Mouse (Mus musculus) induced T-regulatory cell, adult 2 months (primary cell): ENCODE measurements at regions not wholly inside any gene's neighbourhood (a gene's known extent, or its start where the extent isn't known, plus 50 kb on each side); places are given as distances from the start of the nearest gene placed in this dataset.
"Not testable (repeated sequence)": the region's sequence is repeated elsewhere in the genome, so short reads cannot be mapped to it uniquely, and the experiment has no call there.

Source experiments
- DNase-seq: peaks from one replicate; pipeline ENCODE4 v3.0.0-alpha.2; 2012; ENCODE audit warnings: low read depth

DNA sequence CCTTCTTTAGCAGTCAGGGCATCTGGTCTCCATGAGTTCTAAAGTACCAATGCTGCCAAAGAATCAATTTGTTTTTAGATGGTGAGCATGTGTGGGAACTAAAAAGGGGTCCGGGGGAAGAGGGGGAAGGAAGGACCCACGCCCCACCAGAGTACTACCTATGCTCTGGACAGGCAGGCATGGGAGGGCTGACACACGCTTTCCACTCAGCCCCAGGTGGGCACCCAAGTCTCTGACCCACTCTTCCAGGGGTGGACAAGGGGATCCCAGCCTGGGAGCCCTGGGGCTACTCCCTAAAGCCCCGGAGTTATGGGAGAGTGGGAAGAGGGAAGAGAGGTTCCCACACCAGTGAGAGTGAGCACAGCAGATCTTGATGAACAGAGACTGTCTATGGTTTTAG lies 1446.9 kb downstream of the Zfp704 start:
- DNase-seq, result no peak

DNA sequence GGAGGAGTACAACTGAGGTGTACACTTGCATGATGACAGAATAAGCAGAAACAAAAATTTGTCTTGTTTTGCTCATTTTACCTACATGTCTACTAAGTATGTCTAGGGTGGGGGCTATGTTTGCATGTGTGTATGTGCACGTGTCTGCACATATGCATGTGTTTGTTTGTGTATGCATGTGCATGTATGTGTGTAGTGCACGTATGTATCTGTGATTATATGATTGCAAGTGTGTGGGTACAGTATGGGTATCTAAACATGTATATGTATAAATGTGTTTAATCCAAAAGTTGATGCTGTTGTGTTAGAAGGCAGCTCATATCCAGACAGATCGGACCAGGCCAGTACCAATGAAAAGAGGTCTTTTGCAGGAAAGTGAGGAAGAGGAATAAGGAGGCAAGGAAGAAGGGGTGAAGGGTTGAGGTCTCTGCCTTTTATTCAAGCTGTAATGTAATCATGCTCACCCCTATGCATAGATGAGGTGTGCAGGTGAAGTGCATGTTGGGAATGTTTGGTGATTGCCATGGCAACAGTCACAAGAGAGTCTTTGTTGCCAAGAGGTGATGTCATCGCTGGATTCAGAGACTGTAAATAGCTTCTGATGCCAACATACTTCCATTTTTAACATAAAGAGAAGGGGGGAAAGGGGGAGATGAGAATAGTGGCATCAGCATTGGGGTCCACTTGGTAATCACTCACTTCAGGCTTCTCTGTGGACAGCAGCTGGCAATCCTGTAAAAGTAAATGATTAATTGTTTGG lies 1447.7 kb downstream of the Zfp704 start:
- no peak for DNase-seq

DNA sequence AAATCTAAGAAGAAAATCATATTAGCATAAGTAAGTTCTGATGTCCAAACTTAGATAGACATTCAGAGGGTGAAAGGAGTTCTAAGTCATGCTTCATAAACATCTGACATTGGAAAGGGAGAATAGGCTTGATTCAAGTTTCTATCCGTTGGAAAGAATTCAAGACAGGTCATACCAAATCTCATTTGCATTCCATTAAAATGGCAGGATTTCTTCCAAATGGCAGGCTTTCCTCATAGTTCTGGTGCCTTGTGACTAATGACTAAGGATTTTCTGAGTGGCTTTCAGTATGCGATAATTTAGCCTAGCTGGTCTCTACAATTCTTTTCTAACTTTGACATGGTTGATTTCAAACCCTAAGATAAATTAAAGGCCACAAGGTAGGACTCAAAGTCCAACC lies 1466.9 kb downstream of the Zfp704 start:
- no peak for DNase-seq

DNA sequence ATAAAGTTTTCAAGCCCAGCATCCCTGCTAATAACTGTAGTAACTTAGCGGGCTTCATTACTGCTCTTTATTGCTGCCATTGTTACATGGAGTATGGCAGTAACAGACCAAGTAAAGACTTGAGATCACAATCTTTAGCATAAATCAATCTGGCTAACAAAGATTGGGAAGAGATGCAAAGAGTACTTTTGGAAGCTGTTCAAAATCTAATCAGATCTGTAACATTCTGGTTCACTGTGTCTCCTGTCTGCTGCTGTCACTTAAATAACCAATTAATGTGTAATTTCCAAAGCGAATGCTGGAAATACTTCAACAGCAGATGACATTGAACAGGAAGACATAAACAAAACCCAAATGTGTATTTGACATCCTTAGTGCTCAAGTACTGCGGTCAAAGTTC lies 1467.7 kb downstream of the Zfp704 start:
- DNase-seq, result no peak

DNA sequence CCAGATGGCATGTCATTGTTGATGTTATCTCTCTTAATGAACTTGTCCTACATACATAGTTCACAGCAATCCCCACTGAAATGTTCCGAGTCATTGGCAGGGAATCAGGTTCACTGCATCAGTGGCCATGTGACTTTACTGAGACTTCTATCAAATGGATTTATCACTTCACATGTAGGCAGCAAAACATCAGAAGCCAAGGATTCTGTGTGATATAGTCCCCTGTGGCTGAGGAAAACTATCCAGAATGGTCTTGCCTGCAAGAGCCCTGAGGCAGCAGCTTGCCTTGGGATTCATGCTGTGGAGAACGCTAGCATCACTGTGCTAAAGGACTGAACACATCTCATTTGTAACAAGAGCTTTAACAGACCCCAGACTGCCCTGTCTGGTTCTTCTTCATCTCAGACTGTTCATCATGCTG lies 1468.2 kb downstream of the Zfp704 start:
- no peak for DNase-seq

DNA sequence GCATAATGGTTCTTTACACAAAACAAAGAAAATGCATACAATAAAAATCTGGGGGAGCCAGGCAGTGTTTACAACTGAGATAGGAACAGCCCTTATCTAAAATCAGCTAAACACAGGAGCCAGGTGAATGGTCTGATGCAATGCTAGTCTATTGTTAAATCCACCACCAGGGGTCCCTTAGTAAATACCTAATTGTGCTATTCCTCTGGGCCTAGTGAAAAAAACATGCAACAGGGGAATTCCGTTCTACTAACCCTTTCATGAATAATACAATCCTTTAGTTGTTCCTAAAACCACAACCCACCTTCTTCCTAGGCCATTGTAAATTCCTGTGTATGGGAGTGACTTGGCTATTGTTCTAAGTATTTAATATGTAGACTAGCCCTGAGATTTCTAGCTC lies 1486.2 kb downstream of the Zfp704 start:
- not testable (repeated sequence) for DNase-seq

DNA sequence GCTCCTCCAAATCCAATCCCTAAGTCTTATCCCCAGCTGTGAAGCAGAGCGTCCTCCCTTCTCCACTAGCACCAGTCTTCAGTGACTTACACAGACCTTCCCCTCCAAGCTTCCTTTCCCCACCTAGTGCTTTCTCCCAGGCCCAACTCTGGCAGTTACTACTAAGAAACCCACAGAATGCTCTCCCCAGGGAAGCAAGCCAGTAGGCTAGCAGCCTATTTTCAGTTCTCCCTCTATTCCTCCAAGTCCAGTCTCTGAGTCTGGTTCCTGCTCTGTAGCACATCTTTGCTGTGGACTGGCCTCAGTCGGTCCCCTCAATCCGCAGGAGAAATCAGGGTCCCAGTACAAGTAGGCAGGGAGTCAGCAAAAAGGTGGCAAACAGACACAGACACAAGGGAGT lies 1486.7 kb downstream of the Zfp704 start:
- DNase-seq, result no peak

DNA sequence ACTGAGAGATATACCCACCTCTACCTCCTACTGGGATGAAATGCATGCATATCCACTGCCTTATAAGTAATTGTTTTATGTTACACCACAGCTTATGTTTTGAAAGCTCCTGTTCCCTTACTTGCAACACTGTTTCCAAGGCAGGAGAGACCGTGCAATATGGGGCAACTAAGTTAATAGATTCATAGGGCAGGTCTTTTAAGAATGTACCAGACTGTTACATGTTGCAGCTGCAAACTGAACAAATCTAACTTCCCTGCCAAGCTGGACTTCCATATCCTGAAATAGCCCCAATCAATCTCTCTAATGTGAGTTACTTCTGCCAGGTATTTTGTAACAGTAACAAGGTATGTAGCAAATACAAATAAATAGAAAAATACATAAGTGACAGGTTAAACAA lies 1478.0 kb upstream of the 1700008P02Rik start:
- no peak for DNase-seq

DNA sequence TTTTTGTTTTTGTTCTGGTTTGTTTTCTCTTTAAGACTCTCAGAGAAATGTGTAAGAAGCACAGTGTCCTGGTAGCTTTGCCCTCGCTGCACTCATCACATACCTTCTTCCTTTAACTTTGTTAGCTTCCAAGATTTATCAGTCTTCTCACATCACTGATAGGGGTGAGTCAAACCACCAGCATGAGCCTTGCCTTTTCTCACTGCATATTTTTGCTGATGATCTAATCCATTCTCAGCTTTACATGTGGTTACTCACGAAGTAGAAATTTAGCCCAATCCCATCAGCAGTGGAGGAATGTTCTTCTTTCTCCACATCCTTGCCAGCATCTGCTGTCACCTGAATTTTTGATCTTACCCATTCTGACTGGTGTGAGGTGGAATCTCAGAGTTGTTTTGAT lies 1464.5 kb upstream of the 1700008P02Rik start:
- DNase-seq, result no peak

DNA sequence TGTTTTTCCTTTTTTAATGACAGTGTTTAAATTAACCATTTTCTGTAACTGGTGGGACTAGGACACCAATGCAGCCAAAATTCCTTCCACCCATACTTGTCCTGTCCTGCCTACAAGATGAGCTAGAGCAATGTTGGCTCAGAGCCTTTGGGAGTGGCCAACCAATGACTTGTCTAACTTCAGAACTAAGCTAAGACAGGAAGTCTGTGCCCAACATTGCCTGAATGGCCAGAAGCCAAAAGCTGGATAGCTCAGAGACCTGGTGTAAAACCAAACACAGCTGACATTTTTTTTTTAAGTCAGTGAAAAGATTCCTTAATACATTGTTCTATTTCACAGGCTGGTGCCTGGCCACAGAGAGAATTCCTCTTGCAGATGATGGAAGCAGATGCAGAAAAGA lies 1433.5 kb upstream of the 1700008P02Rik start:
- DNase-seq, result no peak

DNA sequence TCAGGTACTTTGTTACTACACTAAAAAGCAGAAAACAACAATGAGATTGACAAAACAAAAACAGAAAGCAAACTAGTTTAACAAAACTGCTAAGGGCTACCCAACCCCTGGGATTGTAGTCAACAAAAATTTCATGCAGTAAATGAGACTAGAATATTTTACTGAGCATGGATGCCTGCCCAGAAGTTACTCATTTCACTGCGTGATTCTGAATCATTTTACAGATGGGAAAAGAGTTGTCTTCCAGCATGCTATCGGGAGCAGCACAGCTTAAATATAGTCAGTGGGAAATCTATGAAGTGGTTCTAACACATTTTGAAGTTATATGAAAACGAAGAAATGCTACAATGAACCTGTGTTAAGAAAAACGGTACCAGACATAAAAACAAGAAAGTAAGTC lies 1430.9 kb upstream of the 1700008P02Rik start:
- DNase-seq, result no peak

DNA sequence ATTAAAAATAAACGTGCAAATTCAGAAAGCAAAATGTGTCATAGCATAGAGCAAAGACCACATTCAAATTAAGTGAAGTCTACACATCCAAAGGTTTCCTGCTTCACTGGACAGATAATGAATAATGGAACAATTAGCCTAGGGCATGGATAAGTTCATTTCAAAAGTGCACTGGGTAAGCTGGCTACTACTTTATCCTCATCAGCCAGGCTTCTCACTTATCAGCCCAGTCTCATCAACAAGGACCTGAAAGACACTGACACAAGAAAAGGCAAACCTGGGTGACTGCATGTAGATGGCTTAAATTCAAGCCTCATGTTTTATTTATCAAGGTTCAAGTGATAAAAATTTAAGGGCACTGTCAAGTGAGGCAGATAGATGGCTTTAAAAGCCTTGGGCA lies 1429.5 kb upstream of the 1700008P02Rik start:
- DNase-seq, result no peak

DNA sequence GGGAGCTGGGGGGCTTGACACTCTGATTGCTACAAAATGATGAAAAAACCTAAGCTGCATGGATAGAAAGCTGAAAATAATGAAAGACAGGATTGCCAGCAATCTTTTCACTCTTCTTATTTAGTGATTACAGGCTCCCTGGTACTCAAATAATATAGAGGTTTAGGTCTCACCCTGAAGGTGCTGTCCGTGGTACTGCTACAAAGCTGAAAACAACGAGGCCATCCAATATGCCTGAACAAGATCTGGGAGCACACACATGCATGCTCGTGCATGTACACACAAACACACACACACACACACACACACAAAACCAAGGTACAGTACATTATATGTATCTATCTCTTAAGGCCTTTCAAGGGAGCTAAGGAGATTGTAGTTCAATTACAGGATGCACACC lies 1426.1 kb upstream of the 1700008P02Rik start:
- no peak for DNase-seq

DNA sequence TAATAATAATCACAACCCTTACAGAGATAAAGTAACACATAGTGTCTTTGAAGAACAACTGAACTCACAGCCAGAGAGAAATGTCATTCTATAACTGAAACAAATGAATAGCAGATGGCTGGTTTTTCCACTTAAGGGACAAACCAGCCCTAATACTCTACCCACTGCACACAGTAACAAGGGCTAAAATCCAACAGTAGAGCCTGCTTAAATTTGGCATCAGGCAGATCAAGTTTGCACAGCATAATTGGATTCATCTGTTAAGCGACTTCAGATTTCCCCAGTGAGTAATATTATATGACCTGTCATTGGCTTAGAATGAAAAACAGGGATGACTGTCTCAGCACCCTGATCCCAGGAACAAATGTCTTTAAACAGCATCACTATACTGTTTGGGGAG lies 1416.5 kb upstream of the 1700008P02Rik start:
- DNase-seq, result no peak

DNA sequence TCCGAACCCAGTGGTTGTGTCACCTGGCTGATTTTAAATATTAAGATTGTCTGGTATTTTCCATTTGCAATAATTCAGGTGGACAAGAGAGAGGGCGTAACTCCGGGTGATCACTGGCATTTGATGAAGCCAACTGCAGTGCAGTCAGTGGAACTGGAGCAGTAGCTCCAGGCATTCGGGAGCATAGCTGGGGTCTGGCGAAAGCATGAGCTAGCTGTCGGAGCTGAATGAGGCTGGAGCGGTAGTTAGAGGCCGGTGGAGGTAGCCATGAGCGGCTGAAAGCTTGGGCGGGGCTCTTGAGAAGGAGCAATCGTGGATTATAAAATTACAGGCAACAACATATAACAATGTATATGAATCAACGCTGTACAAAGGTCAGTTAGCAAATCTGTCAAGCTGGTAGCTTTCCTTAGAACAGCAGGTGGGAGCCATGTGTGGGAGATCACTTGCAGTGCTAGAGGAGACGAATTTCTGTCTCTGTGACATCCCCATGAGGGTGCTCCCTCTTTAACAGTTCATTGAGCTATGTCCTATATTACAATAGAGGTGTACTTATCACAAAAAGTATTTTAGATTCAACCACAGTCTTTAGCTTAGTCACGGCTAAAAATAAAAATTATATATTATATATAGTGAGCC lies 1415.0 kb upstream of the 1700008P02Rik start:
- DNase-seq, result no peak

DNA sequence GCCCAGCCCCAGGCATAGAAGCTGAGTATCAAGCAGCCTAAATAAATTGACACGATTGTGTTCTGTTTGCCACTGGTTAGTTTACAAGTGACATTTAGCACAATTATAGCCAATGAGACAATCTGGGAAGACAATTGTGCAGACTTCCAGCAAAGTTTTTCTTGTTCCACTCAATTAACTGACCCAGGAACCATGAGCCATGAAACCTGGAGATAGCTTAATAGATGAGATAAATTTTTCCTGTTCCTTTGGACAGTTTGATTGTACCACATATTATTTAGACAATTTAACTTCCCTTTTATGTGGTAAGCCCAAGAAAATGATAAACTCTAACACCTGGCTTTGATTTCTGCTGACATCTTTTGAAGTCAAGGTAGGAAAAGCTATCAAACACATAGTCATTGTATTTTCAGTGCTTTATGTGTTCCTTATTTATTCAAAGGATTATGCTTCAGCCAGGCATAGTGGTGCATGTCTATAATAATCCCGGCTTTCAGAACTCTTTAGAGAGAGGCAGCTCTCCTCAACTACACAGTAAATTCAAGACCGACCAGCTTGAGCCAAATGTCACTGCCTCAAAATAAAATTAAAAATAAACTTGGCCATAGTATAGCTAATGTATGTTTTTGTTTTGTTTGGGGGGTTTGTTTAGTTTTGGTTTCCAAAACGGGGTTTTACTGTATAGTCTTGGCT lies 1406.2 kb upstream of the 1700008P02Rik start:
- DNase-seq, result no peak

DNA sequence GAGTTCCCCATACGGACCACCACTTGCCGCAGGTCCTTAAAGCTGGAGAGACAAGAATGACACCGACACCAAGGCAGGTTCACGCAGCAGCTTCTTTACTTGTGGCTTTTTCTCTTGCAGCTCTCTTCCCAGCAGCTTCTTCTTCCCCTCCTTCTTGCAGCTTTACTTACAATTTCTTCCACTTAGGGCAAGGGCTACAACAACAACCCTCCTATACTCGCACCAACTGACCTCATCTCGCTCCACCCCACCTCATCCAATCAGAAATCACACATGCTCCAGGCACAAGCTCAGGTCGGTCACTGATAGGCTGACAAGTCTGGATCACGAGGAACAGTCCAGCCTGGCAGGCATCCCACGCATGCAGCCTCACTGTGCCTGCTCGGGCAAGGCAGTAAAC lies 1402.4 kb upstream of the 1700008P02Rik start:
- DNase-seq, result no peak

DNA sequence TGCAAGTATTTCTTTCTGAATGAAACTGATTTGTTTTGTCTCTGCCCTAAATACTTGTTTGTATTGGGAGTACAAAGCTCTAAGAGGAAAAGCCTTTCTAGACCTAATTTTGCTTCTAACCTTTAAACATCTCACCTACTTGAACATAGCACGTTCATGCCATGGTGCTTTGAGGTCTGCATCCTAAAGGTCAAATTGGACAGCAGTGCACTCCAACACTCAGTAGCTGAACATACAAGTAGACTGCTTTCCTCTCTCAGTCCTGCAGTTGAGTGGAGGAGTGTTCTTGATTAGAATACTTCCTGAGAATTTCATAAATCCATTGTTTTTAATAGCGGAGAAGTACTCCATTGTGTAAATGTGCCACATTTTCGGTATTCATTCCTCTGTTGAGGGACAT lies 1397.2 kb upstream of the 1700008P02Rik start:
- no peak for DNase-seq

DNA sequence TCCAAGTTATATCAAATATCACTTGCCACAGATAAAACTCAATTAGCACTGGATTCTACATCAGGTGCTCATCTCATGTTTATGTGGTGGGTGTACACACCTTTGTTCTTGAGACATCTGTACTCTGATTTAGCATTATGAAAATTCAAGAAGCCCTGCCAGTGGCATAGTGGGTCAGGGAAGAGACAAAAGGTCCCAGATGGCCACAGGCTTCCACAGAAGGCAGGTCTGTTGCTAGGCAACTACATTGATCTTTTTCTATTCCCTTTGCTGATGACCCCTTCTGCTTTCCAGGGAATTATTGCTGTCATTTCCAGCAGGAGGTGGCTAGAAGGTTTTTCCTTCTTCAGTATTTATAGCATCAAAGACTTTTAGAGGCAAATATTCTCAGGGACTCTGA lies 1396.7 kb upstream of the 1700008P02Rik start:
- DNase-seq, result no peak

DNA sequence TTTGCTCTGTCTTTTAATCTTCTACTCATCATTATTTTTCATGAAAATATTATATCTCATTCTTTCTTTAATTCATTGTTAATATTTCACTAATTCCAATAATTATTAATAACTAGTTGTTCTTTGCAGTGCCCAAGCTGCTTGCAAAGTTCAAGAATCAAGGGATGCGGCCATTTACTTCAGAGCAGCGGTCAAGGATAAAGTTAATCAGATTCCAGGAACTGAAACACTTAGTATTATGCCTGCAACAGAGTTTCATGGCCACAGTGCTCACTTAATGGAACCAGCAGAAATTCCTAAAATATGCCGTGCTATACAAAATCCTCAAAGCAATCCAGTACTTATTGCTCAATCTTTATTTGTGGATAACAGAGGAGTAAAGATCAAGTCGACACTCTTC lies 1389.7 kb upstream of the 1700008P02Rik start:
- DNase-seq, result no peak

DNA sequence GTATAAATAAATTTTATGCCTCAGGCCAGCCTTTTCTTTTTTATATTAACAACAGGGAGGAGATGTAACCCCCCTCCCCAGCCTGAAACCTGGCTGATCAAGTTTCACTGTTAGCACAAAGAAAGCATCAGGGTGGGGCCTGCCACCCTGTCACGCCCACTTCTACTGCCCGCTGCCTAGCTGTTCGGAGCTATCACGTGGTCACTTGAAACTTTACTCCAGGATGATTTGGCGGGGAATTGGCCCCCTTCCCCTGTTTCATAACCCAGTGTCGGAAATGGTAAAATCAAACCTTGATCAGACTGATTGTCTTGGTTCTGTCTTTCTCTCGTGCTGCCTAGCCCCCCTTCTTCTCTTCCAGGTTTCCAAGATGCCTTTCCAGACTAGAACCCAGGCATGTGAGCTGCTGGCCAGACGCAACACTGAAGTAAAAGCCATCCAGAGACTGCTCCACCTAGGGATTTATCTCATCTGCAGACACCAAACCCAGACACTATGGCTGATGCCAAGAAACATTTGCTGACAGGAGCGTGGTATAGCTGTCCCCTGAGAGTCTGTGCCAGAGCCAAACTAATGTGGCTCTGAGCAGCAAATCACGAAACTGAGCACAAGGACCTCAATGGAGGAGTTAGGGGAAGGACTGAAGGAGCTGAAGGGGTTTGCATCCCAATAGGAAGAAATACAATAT lies 1386.6 kb upstream of the 1700008P02Rik start:
- DNase-seq, result no peak

DNA sequence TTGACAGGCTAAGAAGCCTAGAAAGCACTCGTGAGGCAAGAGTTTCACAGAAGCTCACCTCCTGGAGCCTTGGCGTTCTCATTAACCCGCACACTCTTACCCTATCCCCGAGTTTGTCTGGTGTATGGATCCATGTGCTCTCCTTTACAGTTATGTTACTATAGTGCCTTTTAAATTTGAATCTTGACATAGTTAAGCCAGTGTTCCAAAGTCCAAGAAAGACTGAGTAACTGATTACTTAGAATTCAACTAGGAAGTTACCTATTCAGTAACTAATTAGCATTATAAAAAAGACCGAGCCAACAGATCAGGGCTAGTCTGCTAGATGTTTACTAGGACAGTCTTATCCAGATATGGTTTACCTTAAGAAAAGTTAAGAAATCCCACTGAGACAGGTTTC lies 1386.0 kb upstream of the 1700008P02Rik start:
- no peak for DNase-seq

DNA sequence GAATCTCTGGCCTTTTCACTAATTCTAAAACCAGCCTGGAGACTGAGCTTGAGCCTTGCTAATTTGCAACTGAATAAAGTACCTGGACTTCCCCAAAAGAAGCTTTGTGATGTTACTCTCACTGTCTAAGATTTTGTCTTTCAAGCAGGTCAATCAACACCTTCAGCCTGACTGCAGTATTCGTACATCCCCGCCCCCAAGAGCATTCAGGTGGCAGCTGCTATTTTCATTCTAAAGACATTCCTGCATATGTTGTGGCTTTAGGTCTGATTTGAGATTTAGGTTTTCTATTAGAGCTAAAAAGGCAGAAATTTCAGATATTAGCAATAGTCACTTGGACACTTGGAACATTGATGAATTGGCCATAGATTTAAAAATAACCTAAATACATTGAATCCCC lies 1385.4 kb upstream of the 1700008P02Rik start:
- not testable (repeated sequence) for DNase-seq
